Mouse (Mus musculus) liver, embryonic 14.5 days (tissue): ENCODE data around the gene Tmtc3.
"Not testable (repeated sequence)": the region's sequence is repeated elsewhere in the genome, so short reads cannot be mapped to it uniquely, and the experiment has no call there.

Experiments used
- CTCF ChIP-seq: IDR thresholded peaks from 2 replicates; pipeline ENCODE4 v1.5.1; 2016; ENCODE audit warnings: antibody characterized with exemption, low read depth, control low read depth
- EP300 ChIP-seq: IDR thresholded peaks from 2 replicates; pipeline ENCODE4 v1.6.1; 2016; ENCODE audit warnings: antibody characterized with exemption, low read depth

DNA sequence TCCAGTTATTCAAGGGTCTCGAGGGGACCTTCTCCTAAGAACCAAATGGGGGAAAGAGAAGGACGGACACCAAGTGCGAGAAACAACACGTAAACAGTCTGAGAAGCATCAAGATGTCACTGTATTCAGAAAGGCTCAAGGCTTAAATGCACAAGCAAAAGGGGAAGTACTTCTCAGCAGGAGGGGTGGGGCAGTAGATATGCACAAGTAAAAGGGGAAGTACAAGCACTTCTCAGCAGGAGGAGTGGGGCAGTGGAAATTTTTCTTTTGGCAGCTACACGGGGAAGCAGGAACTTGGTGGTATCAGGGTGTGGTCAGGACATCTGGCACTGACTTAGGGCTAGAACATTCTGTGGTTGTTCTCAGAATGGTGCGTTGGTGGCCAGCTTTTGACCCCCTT is 84.8 kb downstream of the Tmtc3 start:
- not testable (repeated sequence) for TF ChIP-seq CTCF, EP300
